8 mouse cellular contexts compared by ENCODE assay signal in the genomic region with DNA sequence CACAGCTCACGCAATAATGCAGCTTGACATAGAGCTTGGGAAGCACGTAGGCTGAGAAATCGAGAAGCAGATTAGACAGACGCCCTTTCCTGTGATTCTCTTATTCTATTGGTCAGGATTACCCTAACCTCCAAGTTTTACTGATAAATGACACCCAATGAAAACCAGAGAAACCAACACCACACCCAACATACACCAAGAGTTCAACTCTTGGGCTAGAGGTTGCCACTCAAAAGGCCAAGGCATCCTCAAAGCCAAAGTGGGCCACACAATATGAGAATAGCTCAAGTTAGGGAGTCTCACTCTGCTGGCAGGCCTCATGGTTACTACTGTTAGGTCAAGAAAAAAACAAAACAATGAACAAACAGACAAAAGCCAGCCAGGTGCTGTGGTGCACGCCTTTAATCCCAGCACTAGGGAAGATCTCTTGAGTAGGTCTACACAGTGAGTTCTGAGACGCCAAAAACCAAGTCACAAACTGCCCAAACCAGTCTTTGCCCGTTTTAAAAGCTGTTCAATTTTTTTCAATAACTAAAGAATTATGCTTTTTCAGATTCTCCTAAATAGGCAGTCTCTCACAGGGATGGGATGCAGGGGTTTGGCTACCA. TPM values are rescaled to one million over a fixed set of nuclear protein-coding genes. Genes with fewer than 3 reads are reported as not detected.
DNase-seq lines count a peak whose midpoint lies in the region; ATAC-seq lines count a peak whose summit lies in the region.

No protein-coding gene starts in this region.

- peak overlapping the region; percentile 61 for H3K27ac ChIP-seq in kidney, embryonic 16.5 days (ENCODE audit: low read length)
- no peak overlapping the region for H3K27ac ChIP-seq in brown adipose tissue, adult 24 weeks (replicated peaks; ENCODE audit: low read depth, low read length)
- H3K27ac ChIP-seq in hindbrain, embryonic 16.5 days (ENCODE audit: low read depth, low read length) = no peak overlapping the region; the same call in 1 of the 2 replicates
- no peak overlapping the region; the same call in 1 of the 2 replicates for H3K27ac ChIP-seq in midbrain, embryonic 16.5 days (ENCODE audit: low read length)

- peaks cover 7% of the 10 kb centered on the region for H3K4me1 ChIP-seq in kidney, embryonic 16.5 days (ENCODE audit: insufficient read depth, low read length)
- H3K4me1 ChIP-seq in brown adipose tissue, adult 24 weeks (ENCODE audit: control insufficient read depth, insufficient read depth, insufficient read length, low read length) = peaks cover 4% of the 10 kb centered on the region
- H3K4me1 ChIP-seq in hindbrain, embryonic 16.5 days (ENCODE audit: control insufficient read depth, insufficient read depth, low read depth, low read length) = peaks cover 7% of the 10 kb centered on the region
- peaks cover 8% of the 10 kb centered on the region for H3K4me1 ChIP-seq in midbrain, embryonic 16.5 days (ENCODE audit: control insufficient read depth, insufficient read depth, low read length)

- H3K9ac ChIP-seq in kidney, embryonic 16.5 days (replicated peaks; ENCODE audit: low read length) = peak overlapping the region; percentile 95
- peak overlapping the region; percentile 91 for H3K9ac ChIP-seq in hindbrain, embryonic 16.5 days (ENCODE audit: low read depth, low read length)
- peak overlapping the region; percentile 85 for H3K9ac ChIP-seq in midbrain, embryonic 16.5 days (ENCODE audit: low read depth, low read length)

- 43% methylated on average over 7 of the region's 7 CpGs for WGBS in kidney, embryonic 16.5 days
- 50% methylated on average over 7 of the region's 7 CpGs for WGBS in hindbrain, embryonic 16.5 days
- 44% methylated on average over 7 of the region's 7 CpGs for WGBS in midbrain, embryonic 16.5 days

- peak overlapping the region; percentile 78 for H3K4me3 ChIP-seq in kidney, embryonic 16.5 days (ENCODE audit: low read length)
- peak overlapping the region; percentile 97 for H3K4me3 ChIP-seq in brown adipose tissue, adult 24 weeks (ENCODE audit: insufficient read depth, low read depth, low read length)
- peak overlapping the region; percentile 89 for H3K4me3 ChIP-seq in hindbrain, embryonic 16.5 days (ENCODE audit: low read length)
- peak overlapping the region; percentile 89 for H3K4me3 ChIP-seq in midbrain, embryonic 16.5 days (ENCODE audit: low read depth, low read length)

- H3K9me3 ChIP-seq in kidney, embryonic 16.5 days (ENCODE audit: low read length) = no peaks in the 10 kb centered on the region
- no peaks in the 10 kb centered on the region for H3K9me3 ChIP-seq in hindbrain, embryonic 16.5 days (ENCODE audit: control insufficient read depth, low read length)
- H3K9me3 ChIP-seq in midbrain, embryonic 16.5 days (replicated peaks; ENCODE audit: control insufficient read depth, low read length, poor library complexity, severe bottlenecking) = no peaks in the 10 kb centered on the region

- no peaks in the 10 kb centered on the region for H3K27me3 ChIP-seq in kidney, embryonic 16.5 days (ENCODE audit: insufficient read depth, low read length)
- no peaks in the 10 kb centered on the region for H3K27me3 ChIP-seq in hindbrain, embryonic 16.5 days (replicated peaks; ENCODE audit: control insufficient read depth, insufficient read depth, low read length)
- no peaks in the 10 kb centered on the region for H3K27me3 ChIP-seq in midbrain, embryonic 16.5 days (ENCODE audit: control insufficient read depth, insufficient read depth, low read depth, low read length)

- ATAC-seq in kidney, embryonic 16.5 days (ENCODE audit: low FRiP score, low TSS enrichment) = no peak
- no peak for ATAC-seq in hindbrain, embryonic 16.5 days
- ATAC-seq in midbrain, embryonic 16.5 days = no peak

- H3K36me3 ChIP-seq in kidney, embryonic 16.5 days (ENCODE audit: insufficient read depth, low read length) = peaks cover 24% of the 10 kb centered on the region
- peaks cover 13% of the 10 kb centered on the region for H3K36me3 ChIP-seq in hindbrain, embryonic 16.5 days (ENCODE audit: control insufficient read depth, insufficient read depth, low read length)
- peaks cover 13% of the 10 kb centered on the region for H3K36me3 ChIP-seq in midbrain, embryonic 16.5 days (ENCODE audit: control insufficient read depth, insufficient read depth, low read length)

- H3K4me2 ChIP-seq in kidney, embryonic 16.5 days (replicated peaks; ENCODE audit: low read depth, low read length) = peak overlapping the region; percentile 88
- peak overlapping the region; percentile 85 for H3K4me2 ChIP-seq in hindbrain, embryonic 16.5 days (ENCODE audit: low read length)
- H3K4me2 ChIP-seq in midbrain, embryonic 16.5 days (ENCODE audit: low read length) = peak overlapping the region; percentile 83

- no peak for DNase-seq in kidney, adult 9 months
- no peak for DNase-seq in embryo, embryonic 10 days (ENCODE audit: low spot score)
- DNase-seq in gastrocnemius, adult 18-20 months (ENCODE audit: low spot score) = no peak
- no peak for DNase-seq in cerebellum, adult 11 months

RNA-seq across cellular contexts. Expression of a gene that starts 1.2 kb away (rescaled TPM):
- polyA plus RNA-seq in kidney, embryonic 16.5 days (2015; fragmentation: Nextera tagmentation; extraction: Ambion mirVana) = 628 and 640 TPM in 2 replicates
- polyA plus RNA-seq in brown adipose tissue, adult 24 weeks (2012; ENCODE audit: insufficient read depth, insufficient read length, missing spikeins) = 292 and 473 TPM in 2 replicates
- 296 and 313 TPM in 2 replicates for polyA plus RNA-seq in hindbrain, embryonic 16.5 days (2015; fragmentation: Nextera tagmentation; extraction: Ambion mirVana)
- 295 and 315 TPM in 2 replicates for polyA plus RNA-seq in midbrain, embryonic 16.5 days (2015; fragmentation: Nextera tagmentation; extraction: Ambion mirVana)
- 100 to 1,000 TPM; 345 to 363 TPM for total RNA-seq in gastrocnemius, adult 18-20 months (2021)

RNA-seq across cellular contexts. Expression of a gene that starts 20.4 kb away (rescaled TPM):
- polyA plus RNA-seq in kidney, embryonic 16.5 days (2015; fragmentation: Nextera tagmentation; extraction: Ambion mirVana) = 1.4 and 2.0 TPM in 2 replicates
- polyA plus RNA-seq in brown adipose tissue, adult 24 weeks (2012; ENCODE audit: insufficient read depth, insufficient read length, missing spikeins) = 0.32 and 0.58 TPM in 2 replicates
- polyA plus RNA-seq in hindbrain, embryonic 16.5 days (2015; fragmentation: Nextera tagmentation; extraction: Ambion mirVana) = 15.3 and 18.9 TPM in 2 replicates
- polyA plus RNA-seq in midbrain, embryonic 16.5 days (2015; fragmentation: Nextera tagmentation; extraction: Ambion mirVana) = 23.1 and 23.5 TPM in 2 replicates
- total RNA-seq in gastrocnemius, adult 18-20 months (2021) = under 1 TPM; 0.37 to 0.57 TPM

RNA-seq across cellular contexts. Expression of a gene that starts 35.9 kb away (rescaled TPM):
- polyA plus RNA-seq in kidney, embryonic 16.5 days (2015; fragmentation: Nextera tagmentation; extraction: Ambion mirVana) = 11.5 and 12.8 TPM in 2 replicates
- polyA plus RNA-seq in brown adipose tissue, adult 24 weeks (2012; ENCODE audit: insufficient read depth, insufficient read length, missing spikeins) = 1.3 and 2.0 TPM in 2 replicates
- polyA plus RNA-seq in hindbrain, embryonic 16.5 days (2015; fragmentation: Nextera tagmentation; extraction: Ambion mirVana) = 1.3 and 1.6 TPM in 2 replicates
- polyA plus RNA-seq in midbrain, embryonic 16.5 days (2015; fragmentation: Nextera tagmentation; extraction: Ambion mirVana) = 0.41 and 0.47 TPM in 2 replicates
- total RNA-seq in gastrocnemius, adult 18-20 months (2021) = 1 to 10 TPM; 2.7 TPM

RNA-seq across cellular contexts. Expression of a gene that starts 48.5 kb away (rescaled TPM):
- 15.9 and 16.3 TPM in 2 replicates for polyA plus RNA-seq in kidney, embryonic 16.5 days (2015; fragmentation: Nextera tagmentation; extraction: Ambion mirVana)
- polyA plus RNA-seq in brown adipose tissue, adult 24 weeks (2012; ENCODE audit: insufficient read depth, insufficient read length, missing spikeins) = 24.4 and 34.2 TPM in 2 replicates
- polyA plus RNA-seq in hindbrain, embryonic 16.5 days (2015; fragmentation: Nextera tagmentation; extraction: Ambion mirVana) = 14.9 and 16.1 TPM in 2 replicates
- polyA plus RNA-seq in midbrain, embryonic 16.5 days (2015; fragmentation: Nextera tagmentation; extraction: Ambion mirVana) = 13.4 and 13.7 TPM in 2 replicates
- 10 to 100 TPM; 27.7 to 28.3 TPM for total RNA-seq in gastrocnemius, adult 18-20 months (2021)

RNA-seq across cellular contexts. Expression of a gene that starts 59.6 kb away (rescaled TPM):
- polyA plus RNA-seq in kidney, embryonic 16.5 days (2015; fragmentation: Nextera tagmentation; extraction: Ambion mirVana) = 200 and 203 TPM in 2 replicates
- polyA plus RNA-seq in brown adipose tissue, adult 24 weeks (2012; ENCODE audit: insufficient read depth, insufficient read length, missing spikeins) = 36.0 and 56.8 TPM in 2 replicates
- polyA plus RNA-seq in hindbrain, embryonic 16.5 days (2015; fragmentation: Nextera tagmentation; extraction: Ambion mirVana) = 128 and 130 TPM in 2 replicates
- polyA plus RNA-seq in midbrain, embryonic 16.5 days (2015; fragmentation: Nextera tagmentation; extraction: Ambion mirVana) = 124 and 125 TPM in 2 replicates
- 10 to 100 TPM; 35.4 to 37.6 TPM for total RNA-seq in gastrocnemius, adult 18-20 months (2021)
